Mouse (Mus musculus): ENCODE results near the gene Zbtb20. TPM values are rescaled to one million over a fixed set of nuclear protein-coding genes. Genes with fewer than 3 reads are reported as not detected.

Gene Zbtb20
- total and polyA plus RNA-seq, 3 experiments: 31.1 to 199 (median 161) TPM

- peaks cover 38% of the 10 kb centered on the region for H3K36me3 ChIP-seq (ENCODE audit: control insufficient read depth, insufficient read depth, low read length)
- TF ChIP-seq EP300 (IDR thresholded peaks at IDR 0.05; ENCODE audit: insufficient read depth, low read depth, low read length): no peak
- intact Hi-C loops (cut with DNase I): loop anchor here (2.0 to 5.0 kb wide), 2 partner anchors 101 to 108 kb away; no protein-coding TSS in a partner anchor
- no peaks in the 10 kb centered on the region for H3K27me3 ChIP-seq (ENCODE audit: control insufficient read depth, insufficient read depth, low read length)
- peak overlapping the region; percentile 59 for H3K27ac ChIP-seq
- H3K4me1 ChIP-seq (ENCODE audit: control insufficient read depth, insufficient read depth, low read length): peaks cover 23% of the 10 kb centered on the region
- no peaks in the 10 kb centered on the region for H3K79me2 ChIP-seq (replicated peaks; ENCODE audit: control insufficient read depth, insufficient read depth, low read length)
- 32% methylated on average over 13 of the region's 13 CpGs for whole genome bisulfite sequencing
- DNase-seq: no peak
- H3K9ac ChIP-seq (ENCODE audit: low read depth, low read length): no peak overlapping the region
- no peak overlapping the region for H3K4me3 ChIP-seq
Measured at GRCm38 (mm10) chr16:43463684-43464475, 588.2 kb downstream of the Zbtb20 start.

DNA sequence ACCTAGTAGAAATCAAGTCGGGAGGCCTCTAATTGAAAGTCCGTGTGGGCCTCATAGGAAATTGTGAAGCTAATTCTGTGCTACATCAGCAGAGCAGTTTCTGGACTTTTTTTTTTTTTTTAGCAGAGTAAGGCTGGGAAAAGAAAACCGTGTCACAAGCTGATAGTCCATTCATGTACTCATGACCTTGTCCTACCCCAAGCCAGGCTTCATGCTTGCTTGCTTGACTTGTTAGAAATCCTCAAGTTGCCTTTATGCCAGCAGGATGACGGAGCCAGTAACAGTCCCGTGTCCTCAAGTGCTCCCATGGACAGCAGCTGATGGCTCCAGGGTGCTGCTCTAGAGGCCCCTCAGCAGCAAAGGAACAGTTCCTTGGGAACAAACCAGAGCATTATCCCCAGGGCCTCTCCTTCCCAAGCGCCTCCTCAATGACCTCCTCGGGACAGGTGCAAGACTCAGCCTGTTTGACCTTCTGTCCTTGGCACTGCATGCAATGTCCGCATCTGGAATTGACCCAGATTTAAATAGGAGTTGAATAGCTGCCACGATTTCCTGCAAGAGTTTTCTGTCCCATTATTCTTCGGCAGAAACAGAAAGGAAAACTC, 588.9 kb downstream of the Zbtb20 start:
- TF ChIP-seq CTCF (IDR thresholded peaks at IDR 0.05) (no peak), EP300 (IDR thresholded peaks at IDR 0.05; ENCODE audit: insufficient read depth, low read depth, low read length) (peak; percentile 63; the same call in 1 of the 2 replicates), POLR2A (IDR thresholded peaks at IDR 0.05; ENCODE audit: insufficient read depth, low read depth, low read length) (peak; percentile 32; the same call in 1 of the 2 replicates)
- intact Hi-C loops (cut with DNase I): loop anchor here (2.0 to 5.0 kb wide), 3 partner anchors 38 to 108 kb away; no protein-coding TSS in a partner anchor
- no peaks in the 10 kb centered on the region for H3K27me3 ChIP-seq (ENCODE audit: control insufficient read depth, insufficient read depth, low read length)
- DNase-seq: peak; percentile 78 to 84
- H3K4me3 ChIP-seq: no peak overlapping the region; the same call in 1 of the 2 replicates
- H3K4me1 ChIP-seq (ENCODE audit: control insufficient read depth, insufficient read depth, low read length): peaks cover 23% of the 10 kb centered on the region
- no peaks in the 10 kb centered on the region for H3K79me2 ChIP-seq (replicated peaks; ENCODE audit: control insufficient read depth, insufficient read depth, low read length)
- H3K36me3 ChIP-seq (ENCODE audit: control insufficient read depth, insufficient read depth, low read length): peaks cover 42% of the 10 kb centered on the region
- peak overlapping the region; percentile 59 for H3K27ac ChIP-seq
- WGBS: 6% methylated on average over 10 of the region's 10 CpGs
- no peak overlapping the region for H3K9ac ChIP-seq (ENCODE audit: low read depth, low read length)

GRCm38 (mm10) chr16:43465368-43465839, 589.7 kb downstream of the Zbtb20 start:
- H3K36me3 ChIP-seq (ENCODE audit: control insufficient read depth, insufficient read depth, low read length): peaks cover 42% of the 10 kb centered on the region
- H3K4me1 ChIP-seq (ENCODE audit: control insufficient read depth, insufficient read depth, low read length): peaks cover 23% of the 10 kb centered on the region
- no peak overlapping the region; the same call in 1 of the 2 replicates for H3K4me3 ChIP-seq
- H3K27me3 ChIP-seq (ENCODE audit: control insufficient read depth, insufficient read depth, low read length): no peaks in the 10 kb centered on the region
- 41% methylated on average over 3 of the region's 3 CpGs for WGBS
- no peaks in the 10 kb centered on the region for H3K79me2 ChIP-seq (replicated peaks; ENCODE audit: control insufficient read depth, insufficient read depth, low read length)
- TF ChIP-seq POLR2A (IDR thresholded peaks at IDR 0.05; ENCODE audit: insufficient read depth, low read depth, low read length) (no peak), EP300 (IDR thresholded peaks at IDR 0.05; ENCODE audit: insufficient read depth, low read depth, low read length) (no peak), CTCF (IDR thresholded peaks at IDR 0.05) (no peak)
- H3K27ac ChIP-seq: peak overlapping the region; percentile 59
- H3K9ac ChIP-seq (ENCODE audit: low read depth, low read length): no peak overlapping the region
- intact Hi-C loops (cut with DNase I): loop anchor here (2.0 to 5.0 kb wide), 2 partner anchors 37 to 103 kb away; no protein-coding TSS in a partner anchor
- no peak for DNase-seq

GRCm38 (mm10) chr16:43465921-43466748, 590.5 kb downstream of the Zbtb20 start:
- intact Hi-C loops (cut with DNase I): loop anchor here (2.0 to 5.0 kb wide), 2 partner anchors 36 to 103 kb away; no protein-coding TSS in a partner anchor
- no peak overlapping the region for H3K4me3 ChIP-seq
- H3K36me3 ChIP-seq (ENCODE audit: control insufficient read depth, insufficient read depth, low read length): peaks cover 42% of the 10 kb centered on the region
- TF ChIP-seq EP300 (IDR thresholded peaks at IDR 0.05; ENCODE audit: insufficient read depth, low read depth, low read length): no peak
- TF ChIP-seq CTCF (IDR thresholded peaks at IDR 0.05): peak; percentile 23; the same call in 1 of the 2 replicates
- TF ChIP-seq POLR2A (IDR thresholded peaks at IDR 0.05; ENCODE audit: insufficient read depth, low read depth, low read length): no peak
- peaks cover 23% of the 10 kb centered on the region for H3K4me1 ChIP-seq (ENCODE audit: control insufficient read depth, insufficient read depth, low read length)
- H3K9ac ChIP-seq (ENCODE audit: low read depth, low read length): no peak overlapping the region
- H3K27ac ChIP-seq: peak overlapping the region; percentile 59
- DNase-seq: no peak
- no peaks in the 10 kb centered on the region for H3K79me2 ChIP-seq (replicated peaks; ENCODE audit: control insufficient read depth, insufficient read depth, low read length)
- H3K27me3 ChIP-seq (ENCODE audit: control insufficient read depth, insufficient read depth, low read length): no peaks in the 10 kb centered on the region
- WGBS: 78% methylated on average over 9 of the region's 9 CpGs

DNA sequence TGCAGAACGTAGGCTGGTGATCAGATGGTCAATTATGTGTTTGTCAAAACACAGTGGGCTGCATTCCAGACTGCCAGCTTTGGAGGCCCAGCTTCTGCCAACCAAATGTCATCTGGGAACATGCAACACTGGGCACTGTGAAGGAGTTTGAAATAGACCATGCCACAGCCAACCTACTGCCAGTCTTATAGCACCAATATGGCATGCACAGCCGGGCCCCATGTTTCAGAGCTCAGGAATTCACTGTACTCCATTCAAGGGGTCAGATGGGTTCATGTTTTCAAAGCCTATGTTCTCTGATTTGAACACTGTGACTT, 591.0 kb downstream of the Zbtb20 start:
- H3K36me3 ChIP-seq (ENCODE audit: control insufficient read depth, insufficient read depth, low read length): peaks cover 42% of the 10 kb centered on the region
- no peaks in the 10 kb centered on the region for H3K27me3 ChIP-seq (ENCODE audit: control insufficient read depth, insufficient read depth, low read length)
- TF ChIP-seq POLR2A (IDR thresholded peaks at IDR 0.05; ENCODE audit: insufficient read depth, low read depth, low read length) (no peak), EP300 (IDR thresholded peaks at IDR 0.05; ENCODE audit: insufficient read depth, low read depth, low read length) (0 out of 2 replicates have a peak, but pooled peaks have one; percentile 51), CTCF (IDR thresholded peaks at IDR 0.05) (no peak)
- H3K4me3 ChIP-seq: no peak overlapping the region
- H3K79me2 ChIP-seq (replicated peaks; ENCODE audit: control insufficient read depth, insufficient read depth, low read length): no peaks in the 10 kb centered on the region
- DNase-seq: peak; percentile 44 to 71
- intact Hi-C loops (cut with DNase I): loop anchor here (5.0 kb wide), 1 partner anchor 36 kb away; no protein-coding TSS in a partner anchor
- 59% methylated on average over 2 of the region's 2 CpGs for WGBS
- H3K27ac ChIP-seq: peak overlapping the region; percentile 59
- peaks cover 23% of the 10 kb centered on the region for H3K4me1 ChIP-seq (ENCODE audit: control insufficient read depth, insufficient read depth, low read length)
- H3K9ac ChIP-seq (ENCODE audit: low read depth, low read length): no peak overlapping the region

Measured in heart, adult 2 months (tissue).